Mouse (Mus musculus): ENCODE data around the gene Slc4a1.

- TF ChIP-seq POLR2A (IDR thresholded peaks at IDR 0.05; ENCODE audit: insufficient read depth, low read length) (no peak), CTCF (IDR thresholded peaks at IDR 0.05; ENCODE audit: low read depth, low read length) (no peak), EP300 (IDR thresholded peaks at IDR 0.05; ENCODE audit: insufficient read depth, low read depth, low read length) (no peak)
These were observed 47.1 kb upstream of the Slc4a1 start for GRCm38 (mm10) chr11:102413059-102413458.

All from ES-Bruce4 (cell line).